Mouse (Mus musculus) G1E (cell line): ENCODE results near the gene Edc4.

Experiments
- CTCF ChIP-seq: IDR thresholded peaks from 2 replicates; pipeline ENCODE4 v1.5.1; 2012; ENCODE audit warnings: low read depth, low read length, inconsistent platforms, mixed read lengths
- GATA1 ChIP-seq: IDR thresholded peaks from 2 replicates; pipeline ENCODE4 v1.6.1; 2012; ENCODE audit warnings: borderline replicate concordance, low read length, inconsistent platforms, mixed read lengths

GRCm38 (mm10) chr8:105858495-105858894 lies 22.2 kb upstream of the Edc4 start:
- TF ChIP-seq CTCF (no peak), GATA1 (no peak)
